Mouse (Mus musculus): ENCODE measurements at regions not wholly inside any gene's neighbourhood (a gene's known extent, or its start where the extent isn't known, plus 50 kb on each side); places are given as distances from the start of the nearest gene placed in this dataset.

DNA sequence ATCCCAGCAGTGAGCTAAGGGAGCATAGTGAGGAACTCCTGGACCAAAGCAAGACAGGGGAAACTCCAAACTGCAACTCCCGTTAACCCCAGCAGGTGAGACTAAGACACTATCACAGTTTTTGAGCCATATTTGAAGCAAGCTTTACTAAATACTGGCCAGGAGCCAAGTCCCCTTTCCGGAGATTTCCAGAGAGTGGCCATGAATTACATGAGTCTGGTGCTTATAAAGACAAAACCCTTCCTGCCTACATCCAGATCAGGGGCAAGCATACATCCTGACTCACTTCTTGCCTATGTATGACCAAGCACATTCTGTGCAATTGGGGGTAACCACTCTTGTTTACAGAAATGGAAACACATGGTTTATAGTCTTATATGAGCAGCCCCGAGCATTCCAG, 187.6 kb upstream of the Nr5a2 start:
- Histone ChIP-seq H3K4me1 (replicated peaks; ENCODE audit: control insufficient read depth, insufficient read depth, low read length) (no peaks in the 10 kb centered on the region), H3K4me2 (no peak overlapping the region), H3K27ac (ENCODE audit: low read depth, low read length) (no peak overlapping the region), H3K36me3 (ENCODE audit: control insufficient read depth, insufficient read depth, low read length) (no peaks in the 10 kb centered on the region), H3K27me3 (replicated peaks; ENCODE audit: control insufficient read depth, insufficient read depth, low read length) (no peaks in the 10 kb centered on the region), H3K9me3 (ENCODE audit: control insufficient read depth, low read length) (no peaks in the 10 kb centered on the region), H3K4me3 (ENCODE audit: low read depth, low read length) (no peak overlapping the region), H3K9ac (ENCODE audit: low read depth, low read length) (no peak overlapping the region)
- DNase-seq (ENCODE audit: low spot score) (no peak), ATAC-seq (replicated peaks; ENCODE audit: low FRiP score) (no peak)
- WGBS, result 64% methylated on average over 3 of the region's 3 CpGs

- WGBS, result 49% methylated on average over 13 of the region's 13 CpGs
- Histone ChIP-seq H3K36me3 (ENCODE audit: control insufficient read depth, insufficient read depth, low read length) (no peaks in the 10 kb centered on the region), H3K4me3 (ENCODE audit: low read depth, low read length) (no peak overlapping the region), H3K9me3 (ENCODE audit: control insufficient read depth, low read length) (no peaks in the 10 kb centered on the region), H3K4me2 (no peak overlapping the region), H3K27ac (ENCODE audit: low read depth, low read length) (no peak overlapping the region), H3K27me3 (replicated peaks; ENCODE audit: control insufficient read depth, insufficient read depth, low read length) (no peaks in the 10 kb centered on the region), H3K9ac (ENCODE audit: low read depth, low read length) (no peak overlapping the region), H3K4me1 (replicated peaks; ENCODE audit: control insufficient read depth, insufficient read depth, low read length) (no peaks in the 10 kb centered on the region)
- ATAC-seq (replicated peaks; ENCODE audit: low FRiP score), result no peak
- no peak for DNase-seq (ENCODE audit: low spot score)
These were observed 181.8 kb upstream of the Nr5a2 start for GRCm38 (mm10) chr1:137141879-137142570.

DNA sequence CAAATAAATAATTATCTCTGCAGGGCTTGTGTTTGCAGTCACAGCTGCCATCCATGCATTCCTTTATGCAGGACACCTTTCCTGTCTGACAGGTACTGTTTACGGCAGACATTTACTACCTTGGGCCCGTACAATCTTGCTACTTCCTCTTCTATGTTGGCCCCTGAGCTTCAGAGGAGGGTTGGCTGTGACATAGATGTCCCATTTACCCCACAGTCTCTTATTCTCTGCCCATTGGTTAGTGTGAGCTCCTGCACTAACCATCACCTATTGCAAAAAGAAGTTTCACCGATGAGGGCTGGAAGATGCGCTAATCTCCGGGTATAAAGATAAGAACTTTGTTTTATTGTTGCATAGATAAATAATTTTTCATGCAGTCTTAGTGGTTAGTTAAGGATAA, 181.1 kb upstream of the Nr5a2 start:
- H3K27ac ChIP-seq (ENCODE audit: low read depth, low read length), result no peak overlapping the region
- DNase-seq (ENCODE audit: low spot score), result no peak
- 75% methylated on average over 5 of the region's 5 CpGs for WGBS
- no peaks in the 10 kb centered on the region for H3K9me3 ChIP-seq (ENCODE audit: control insufficient read depth, low read length)
- H3K4me3 ChIP-seq (ENCODE audit: low read depth, low read length), result no peak overlapping the region
- H3K9ac ChIP-seq (ENCODE audit: low read depth, low read length), result no peak overlapping the region
- H3K4me2 ChIP-seq, result no peak overlapping the region
- no peaks in the 10 kb centered on the region for H3K27me3 ChIP-seq (replicated peaks; ENCODE audit: control insufficient read depth, insufficient read depth, low read length)
- H3K4me1 ChIP-seq (replicated peaks; ENCODE audit: control insufficient read depth, insufficient read depth, low read length), result no peaks in the 10 kb centered on the region
- no peaks in the 10 kb centered on the region for H3K36me3 ChIP-seq (ENCODE audit: control insufficient read depth, insufficient read depth, low read length)
- no peak for ATAC-seq (replicated peaks; ENCODE audit: low FRiP score)

DNA sequence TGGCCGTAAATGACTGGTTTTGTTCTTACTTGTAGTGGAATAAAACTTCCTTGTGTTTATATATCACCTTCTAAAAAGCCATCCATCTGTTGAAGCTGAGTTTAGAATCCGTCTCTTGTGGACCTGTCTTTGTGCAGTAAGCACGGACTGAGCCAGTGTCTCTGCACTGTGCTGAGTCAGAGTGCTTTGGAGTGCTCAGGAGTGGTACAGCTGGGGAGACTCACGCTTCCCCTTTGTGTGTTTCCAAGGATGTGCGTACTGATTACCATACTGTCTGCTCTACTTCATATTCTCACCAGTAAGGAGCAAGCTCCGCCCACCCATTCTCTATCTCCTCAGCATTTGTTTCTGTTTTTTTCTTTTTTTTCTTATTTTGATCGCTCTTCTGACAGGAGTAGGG, 175.9 kb upstream of the Nr5a2 start:
- no peaks in the 10 kb centered on the region for H3K9me3 ChIP-seq (ENCODE audit: control insufficient read depth, low read length)
- H3K9ac ChIP-seq (ENCODE audit: low read depth, low read length), result no peak overlapping the region
- H3K36me3 ChIP-seq (ENCODE audit: control insufficient read depth, insufficient read depth, low read length), result no peaks in the 10 kb centered on the region
- H3K27ac ChIP-seq (ENCODE audit: low read depth, low read length), result no peak overlapping the region
- H3K4me3 ChIP-seq (ENCODE audit: low read depth, low read length), result no peak overlapping the region
- no peak for ATAC-seq (replicated peaks; ENCODE audit: low FRiP score)
- WGBS, result 68% methylated on average over 7 of the region's 7 CpGs
- no peak overlapping the region for H3K4me2 ChIP-seq
- DNase-seq (ENCODE audit: low spot score), result no peak
- no peaks in the 10 kb centered on the region for H3K4me1 ChIP-seq (replicated peaks; ENCODE audit: control insufficient read depth, insufficient read depth, low read length)
- no peaks in the 10 kb centered on the region for H3K27me3 ChIP-seq (replicated peaks; ENCODE audit: control insufficient read depth, insufficient read depth, low read length)

DNA sequence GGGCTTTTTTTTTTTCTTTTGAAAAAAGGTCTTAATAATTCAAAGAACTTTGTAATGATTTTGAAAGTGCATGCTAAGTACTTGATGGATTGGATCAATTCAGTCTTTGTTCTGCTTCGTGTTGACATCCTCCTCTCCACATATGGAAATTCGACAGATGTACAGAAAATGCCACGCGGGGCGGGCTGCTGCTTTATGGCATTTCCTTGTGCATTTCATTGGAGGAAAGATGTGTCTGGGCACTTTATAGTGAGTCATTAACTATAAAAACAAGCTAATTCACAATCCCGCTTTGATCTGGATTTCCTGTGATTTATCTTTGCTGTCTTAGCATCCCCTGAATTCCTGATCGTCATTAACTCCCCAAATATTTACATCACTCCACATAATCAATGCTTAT, 173.5 kb upstream of the Nr5a2 start:
- 69% methylated on average over 7 of the region's 7 CpGs for WGBS
- H3K9ac ChIP-seq (ENCODE audit: low read depth, low read length), result no peak overlapping the region

DNA sequence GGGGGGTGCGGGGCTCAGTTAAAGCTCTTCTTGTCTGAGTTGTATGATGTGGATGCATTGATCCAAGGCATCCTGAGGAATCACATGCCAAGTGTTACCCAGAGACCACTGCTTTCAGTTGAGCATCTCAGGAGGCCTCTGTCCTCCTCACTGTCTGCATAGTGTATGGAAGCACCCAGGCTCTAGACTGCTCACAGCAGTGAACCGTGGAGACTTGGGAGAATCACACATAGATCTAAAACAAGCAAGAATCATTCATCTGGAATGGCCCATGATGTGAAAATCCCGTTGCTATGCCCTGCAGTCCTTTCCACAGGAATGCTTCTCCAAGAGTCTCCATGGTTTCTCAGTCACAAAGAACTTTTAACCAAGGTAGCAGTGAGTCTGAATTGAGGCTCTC, 170.0 kb upstream of the Nr5a2 start:
- no peaks in the 10 kb centered on the region for H3K9me3 ChIP-seq (ENCODE audit: control insufficient read depth, low read length)
- no peak for DNase-seq (ENCODE audit: low spot score)
- no peak overlapping the region for H3K4me3 ChIP-seq (ENCODE audit: low read depth, low read length)
- H3K4me1 ChIP-seq (replicated peaks; ENCODE audit: control insufficient read depth, insufficient read depth, low read length), result no peaks in the 10 kb centered on the region
- no peak overlapping the region for H3K4me2 ChIP-seq
- H3K36me3 ChIP-seq (ENCODE audit: control insufficient read depth, insufficient read depth, low read length), result no peaks in the 10 kb centered on the region
- ATAC-seq (replicated peaks; ENCODE audit: low FRiP score), result no peak
- no peak overlapping the region for H3K9ac ChIP-seq (ENCODE audit: low read depth, low read length)
- WGBS, result 67% methylated on average over 3 of the region's 3 CpGs
- no peaks in the 10 kb centered on the region for H3K27me3 ChIP-seq (replicated peaks; ENCODE audit: control insufficient read depth, insufficient read depth, low read length)
- no peak overlapping the region for H3K27ac ChIP-seq (ENCODE audit: low read depth, low read length)

More for the DNA sequence above, 173.5 kb upstream of the Nr5a2 start:
- ATAC-seq (replicated peaks; ENCODE audit: low FRiP score), result no peak
- H3K27me3 ChIP-seq (replicated peaks; ENCODE audit: control insufficient read depth, insufficient read depth, low read length), result no peaks in the 10 kb centered on the region
- no peaks in the 10 kb centered on the region for H3K4me1 ChIP-seq (replicated peaks; ENCODE audit: control insufficient read depth, insufficient read depth, low read length)
- no peak overlapping the region for H3K4me2 ChIP-seq
- H3K27ac ChIP-seq (ENCODE audit: low read depth, low read length), result no peak overlapping the region
- no peaks in the 10 kb centered on the region for H3K36me3 ChIP-seq (ENCODE audit: control insufficient read depth, insufficient read depth, low read length)
- H3K9me3 ChIP-seq (ENCODE audit: control insufficient read depth, low read length), result no peaks in the 10 kb centered on the region
- no peak for DNase-seq (ENCODE audit: low spot score)
- no peak overlapping the region for H3K4me3 ChIP-seq (ENCODE audit: low read depth, low read length)

GRCm38 (mm10) chr1:137129116-137129515, 168.9 kb upstream of the Nr5a2 start:
- H3K9ac ChIP-seq (ENCODE audit: low read depth, low read length), result no peak overlapping the region
- no peaks in the 10 kb centered on the region for H3K9me3 ChIP-seq (ENCODE audit: control insufficient read depth, low read length)
- H3K36me3 ChIP-seq (ENCODE audit: control insufficient read depth, insufficient read depth, low read length), result no peaks in the 10 kb centered on the region
- DNase-seq (ENCODE audit: low spot score) (no peak), ATAC-seq (replicated peaks; ENCODE audit: low FRiP score) (no peak)
- H3K4me3 ChIP-seq (ENCODE audit: low read depth, low read length), result no peak overlapping the region
- WGBS, result 86% methylated on average over 9 of the region's 9 CpGs
- no peak overlapping the region for H3K4me2 ChIP-seq
- no peaks in the 10 kb centered on the region for H3K27me3 ChIP-seq (replicated peaks; ENCODE audit: control insufficient read depth, insufficient read depth, low read length)
- no peak overlapping the region for H3K27ac ChIP-seq (ENCODE audit: low read depth, low read length)
- H3K4me1 ChIP-seq (replicated peaks; ENCODE audit: control insufficient read depth, insufficient read depth, low read length), result no peaks in the 10 kb centered on the region

DNA sequence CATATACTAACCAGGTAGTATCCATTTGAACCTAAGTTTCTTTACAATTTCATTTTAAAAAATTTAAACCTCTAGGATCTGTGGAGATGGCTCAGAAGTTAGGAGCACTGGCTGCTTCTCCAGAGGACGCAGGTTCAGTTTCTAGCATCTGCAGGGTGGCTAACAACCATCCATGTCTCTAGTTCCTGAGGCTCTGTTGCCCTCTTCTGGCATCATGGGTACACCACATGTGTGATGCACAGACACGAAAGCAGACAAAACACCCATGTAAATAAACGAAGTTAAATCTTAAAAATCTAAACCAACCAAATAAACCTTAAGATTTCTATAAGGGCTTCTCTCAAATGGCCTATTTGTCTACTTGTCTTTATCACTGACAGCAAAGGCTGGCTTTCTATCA, 157.6 kb upstream of the Nr5a2 start:
- Histone ChIP-seq H3K36me3 (ENCODE audit: control insufficient read depth, insufficient read depth, low read length) (no peaks in the 10 kb centered on the region), H3K4me2 (no peak overlapping the region), H3K4me3 (ENCODE audit: low read depth, low read length) (no peak overlapping the region), H3K9me3 (ENCODE audit: control insufficient read depth, low read length) (no peaks in the 10 kb centered on the region), H3K27me3 (replicated peaks; ENCODE audit: control insufficient read depth, insufficient read depth, low read length) (no peaks in the 10 kb centered on the region), H3K9ac (ENCODE audit: low read depth, low read length) (no peak overlapping the region), H3K4me1 (replicated peaks; ENCODE audit: control insufficient read depth, insufficient read depth, low read length) (no peaks in the 10 kb centered on the region), H3K27ac (ENCODE audit: low read depth, low read length) (no peak overlapping the region)
- 67% methylated on average over 3 of the region's 3 CpGs for WGBS
- no peak for DNase-seq (ENCODE audit: low spot score)
- ATAC-seq (replicated peaks; ENCODE audit: low FRiP score), result no peak

DNA sequence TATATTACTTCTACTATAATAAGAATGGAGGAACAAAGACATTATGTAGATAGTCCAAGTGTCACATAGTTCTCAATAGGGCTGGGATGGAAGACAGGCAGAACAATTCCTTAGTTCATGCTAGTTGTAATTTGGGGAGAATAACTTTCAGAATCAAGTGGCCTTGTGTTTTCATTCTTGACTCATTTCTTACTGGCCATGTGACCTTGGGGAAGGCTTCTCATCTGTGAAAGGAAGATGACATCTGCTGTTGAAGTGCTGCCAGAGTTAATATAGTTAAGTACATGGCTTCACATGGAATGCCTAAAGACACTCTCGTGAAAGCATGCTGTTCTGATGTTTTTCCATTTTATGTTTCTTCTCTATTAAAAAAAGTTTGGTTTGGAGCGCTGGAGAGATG, 146.2 kb upstream of the Nr5a2 start:
- H3K9me3 ChIP-seq (ENCODE audit: control insufficient read depth, low read length), result no peaks in the 10 kb centered on the region
- no peak for DNase-seq (ENCODE audit: low spot score)
- no peak overlapping the region for H3K4me2 ChIP-seq
- H3K4me3 ChIP-seq (ENCODE audit: low read depth, low read length), result no peak overlapping the region
- H3K36me3 ChIP-seq (ENCODE audit: control insufficient read depth, insufficient read depth, low read length), result no peaks in the 10 kb centered on the region
- ATAC-seq (replicated peaks; ENCODE audit: low FRiP score), result no peak
- H3K27me3 ChIP-seq (replicated peaks; ENCODE audit: control insufficient read depth, insufficient read depth, low read length), result no peaks in the 10 kb centered on the region
- 77% methylated on average over 2 of the region's 2 CpGs for WGBS
- H3K27ac ChIP-seq (ENCODE audit: low read depth, low read length), result no peak overlapping the region
- no peaks in the 10 kb centered on the region for H3K4me1 ChIP-seq (replicated peaks; ENCODE audit: control insufficient read depth, insufficient read depth, low read length)
- H3K9ac ChIP-seq (ENCODE audit: low read depth, low read length), result no peak overlapping the region
